Mouse (Mus musculus) lung, embryonic 15.5 days (tissue): ENCODE measurements around the gene Zdhhc11. TPM values are rescaled to one million over a fixed set of nuclear protein-coding genes. Genes with fewer than 3 reads are reported as not detected.
A peak's percentile ranks its signal among the peaks of the same experiment; 100 is the strongest.

Experiments
- ATAC-seq: fragments of 200-750 bp; cut with Nextera tagmentation; 2 replicates; pipeline ENCODE4 v1.8.0; 2017; ENCODE audit warnings: moderate number of reproducible peaks, borderline replicate concordance; ENCODE audit not compliant: low FRiP score, low TSS enrichment; ENCODE audit errors: extremely low read depth
- H3K27ac ChIP-seq: fragments of 300-500 bp; sonication (generic); 2 replicates; pipeline ENCODE4 v1.5.1; 2015; ENCODE audit warnings: moderate library complexity, mild to moderate bottlenecking, inconsistent platforms
- H3K27me3 ChIP-seq: fragments of 300-500 bp; sonication (generic); 2 replicates; pipeline ENCODE4 v1.6.1; 2015; ENCODE audit warnings: inconsistent platforms
- H3K36me3 ChIP-seq: fragments of 300-500 bp; sonication (generic); 2 replicates; pipeline ENCODE4 v1.6.1; 2015; ENCODE audit warnings: inconsistent platforms
- H3K4me1 ChIP-seq: fragments of 300-500 bp; sonication (generic); 2 replicates; pipeline ENCODE4 v1.6.1; 2015; ENCODE audit warnings: inconsistent platforms
- H3K4me2 ChIP-seq: fragments of 300-500 bp; sonication (generic); 2 replicates; pipeline ENCODE4 v1.6.1; 2015; ENCODE audit warnings: inconsistent platforms, mild to moderate bottlenecking, moderate library complexity
- H3K4me3 ChIP-seq: fragments of 300-500 bp; sonication (generic); 2 replicates; pipeline ENCODE4 v1.5.1; 2015; ENCODE audit warnings: mild to moderate bottlenecking, inconsistent platforms
- H3K9ac ChIP-seq: fragments of 300-500 bp; sonication (generic); 2 replicates; pipeline ENCODE4 v1.6.1; 2015; ENCODE audit warnings: inconsistent platforms
- H3K9me3 ChIP-seq: fragments of 300-500 bp; sonication (generic); 2 replicates; pipeline ENCODE4 v1.6.1; 2016; ENCODE audit warnings: inconsistent platforms
- WGBS: fragments of 180-500 bp; shearing (Covaris S2); methylation state at CpG from one replicate; pipeline ENCODE4 v1.1.7; 2015; 5-methylcytosine and 5-hydroxymethylcytosine counted together
- polyA plus RNA-seq: library from polyadenylated mRNA; unstranded; fragments of >200 nt; fragmentation: Nextera tagmentation; extraction: Ambion mirVana; gene quantifications from 2 replicates; pipeline ENCODE4 v1.2.1, GENCODE M21; 2015

Zdhhc11 gene
- not detected in 2 replicates for polyA plus RNA-seq

DNA sequence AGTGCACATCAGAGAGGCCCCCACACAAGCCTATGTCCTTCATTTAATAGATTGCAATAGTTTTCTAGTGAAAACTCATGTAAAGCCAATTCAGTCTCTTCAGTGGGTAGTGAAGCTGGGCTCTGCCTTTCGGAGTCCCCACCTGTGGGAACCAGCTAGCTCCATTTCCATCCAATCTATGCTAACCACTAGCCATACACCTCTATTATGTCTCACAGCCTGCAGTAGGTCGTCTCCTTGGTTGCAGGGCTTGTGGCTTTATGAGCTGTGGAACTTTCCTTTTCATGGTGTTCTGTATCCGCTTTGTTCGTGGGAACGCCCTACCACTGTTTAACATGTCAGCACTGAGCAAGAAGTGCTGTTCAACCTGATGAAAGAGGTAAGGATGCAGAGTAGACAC, at the start of gene Zdhhc11:
Gene Zdhhc11, plus strand, starts transcription at position 301 of the 400 bp plus-strand sequence.
- H3K4me3 ChIP-seq = no peak within 1 kb of the TSS
- no peaks in the 10 kb centered on the region for H3K27me3 ChIP-seq
- no peaks in the 10 kb centered on the region for H3K4me1 ChIP-seq
- no peak within 1 kb of the TSS for H3K27ac ChIP-seq
- peaks cover 20% of the 10 kb centered on the region for H3K36me3 ChIP-seq
- no peak within 1 kb of the TSS for H3K4me2 ChIP-seq
- no peaks in the 10 kb centered on the region for H3K9me3 ChIP-seq
- WGBS = 81% methylated on average over 5 of the region's 5 CpGs
- H3K9ac ChIP-seq = no peak within 1 kb of the TSS
- no peak for ATAC-seq

DNA sequence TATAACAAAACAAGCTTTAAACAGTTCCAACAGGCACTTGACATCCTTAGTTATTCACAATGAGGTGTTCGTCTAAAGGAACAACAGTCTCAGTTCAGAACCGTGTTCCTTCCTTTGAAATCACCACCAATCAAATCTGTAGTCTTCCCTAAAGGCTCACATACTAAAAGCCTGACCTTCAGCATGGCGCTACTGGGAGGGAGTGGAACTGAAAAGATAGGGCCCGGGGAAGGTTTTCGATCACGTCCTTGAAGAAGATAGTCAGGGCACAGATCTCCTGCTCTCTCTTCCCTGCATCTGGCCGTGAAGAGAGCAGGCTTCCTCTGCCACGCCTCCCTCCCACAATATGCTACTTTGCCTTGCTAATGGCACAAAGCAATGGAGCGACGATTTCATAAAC, 31.4 kb upstream of the Zdhhc11 start:
- 88% methylated on average over 10 of the region's 10 CpGs for WGBS
- peaks cover 7% of the 10 kb centered on the region; the same call in 1 of the 2 replicates for H3K4me1 ChIP-seq
- H3K4me3 ChIP-seq = no peak overlapping the region
- no peak overlapping the region for H3K9ac ChIP-seq
- H3K4me2 ChIP-seq = no peak overlapping the region
- H3K27ac ChIP-seq = no peak overlapping the region
- no peaks in the 10 kb centered on the region for H3K27me3 ChIP-seq
- ATAC-seq = no peak
- H3K9me3 ChIP-seq = no peaks in the 10 kb centered on the region
- H3K36me3 ChIP-seq = peaks cover 57% of the 10 kb centered on the region

- H3K27ac ChIP-seq = peak overlapping the region; percentile 94; the same call in 1 of the 2 replicates
These were observed 26.7 kb upstream of the Zdhhc11 start for GRCm38 (mm10) chr13:73936938-73937320.

GRCm38 (mm10) chr13:73937321-73938176, 26.1 kb upstream of the Zdhhc11 start, which contains the start of the genes Trip13 and Brd9:
TSS of gene Trip13 (minus strand) at chr13:73937784.
TSS of gene Brd9 (plus strand) at chr13:73937811.
- Histone ChIP-seq H3K27ac (peak within 1 kb of the TSS; percentile 94), H3K4me3 (peak within 1 kb of the TSS; percentile 89), H3K27me3 (no peaks in the 10 kb centered on the region), H3K4me2 (peak within 1 kb of the TSS; percentile 76), H3K9me3 (no peaks in the 10 kb centered on the region), H3K4me1 (peaks cover 14% of the 10 kb centered on the region), H3K9ac (peak within 1 kb of the TSS; percentile 85), H3K36me3 (peaks cover 21% of the 10 kb centered on the region)
- WGBS = 0% methylated on average over 76 of the region's 82 CpGs
- peak; percentile 98 for ATAC-seq

More at GRCm38 (mm10) chr13:73936938-73937320, 26.7 kb upstream of the Zdhhc11 start:
- H3K4me1 ChIP-seq = peaks cover 14% of the 10 kb centered on the region
- H3K4me2 ChIP-seq = peak overlapping the region; percentile 76
- peak; percentile 16; the same call in 1 of the 2 replicates for ATAC-seq
- 8% methylated on average over 5 of the region's 5 CpGs for WGBS
- peak overlapping the region; percentile 89 for H3K4me3 ChIP-seq
- peaks cover 22% of the 10 kb centered on the region for H3K36me3 ChIP-seq
- H3K9ac ChIP-seq = peak overlapping the region; percentile 85
- no peaks in the 10 kb centered on the region for H3K27me3 ChIP-seq
- H3K9me3 ChIP-seq = no peaks in the 10 kb centered on the region

- Histone ChIP-seq H3K4me1 (peaks cover 14% of the 10 kb centered on the region), H3K9ac (peak overlapping the region; percentile 85), H3K4me2 (peak overlapping the region; percentile 76), H3K27ac (peak overlapping the region; percentile 94), H3K4me3 (peak overlapping the region; percentile 89), H3K36me3 (peaks cover 24% of the 10 kb centered on the region), H3K27me3 (no peaks in the 10 kb centered on the region), H3K9me3 (no peaks in the 10 kb centered on the region)
- WGBS = 29% methylated on average over 13 of the region's 13 CpGs
- ATAC-seq = peak; percentile 7; the same call in 1 of the 2 replicates
These were observed 25.5 kb upstream of the Zdhhc11 start for GRCm38 (mm10) chr13:73938177-73938560.

GRCm38 (mm10) chr13:73939101-73939500, 24.6 kb upstream of the Zdhhc11 start:
- 93% methylated on average over 5 of the region's 5 CpGs for WGBS
- no peak overlapping the region for H3K4me2 ChIP-seq
- H3K9me3 ChIP-seq = no peaks in the 10 kb centered on the region
- H3K27ac ChIP-seq = no peak overlapping the region
- no peaks in the 10 kb centered on the region for H3K27me3 ChIP-seq
- no peak overlapping the region for H3K9ac ChIP-seq
- no peak for ATAC-seq
- peaks cover 14% of the 10 kb centered on the region for H3K4me1 ChIP-seq
- H3K36me3 ChIP-seq = peaks cover 34% of the 10 kb centered on the region
- H3K4me3 ChIP-seq = no peak overlapping the region

DNA sequence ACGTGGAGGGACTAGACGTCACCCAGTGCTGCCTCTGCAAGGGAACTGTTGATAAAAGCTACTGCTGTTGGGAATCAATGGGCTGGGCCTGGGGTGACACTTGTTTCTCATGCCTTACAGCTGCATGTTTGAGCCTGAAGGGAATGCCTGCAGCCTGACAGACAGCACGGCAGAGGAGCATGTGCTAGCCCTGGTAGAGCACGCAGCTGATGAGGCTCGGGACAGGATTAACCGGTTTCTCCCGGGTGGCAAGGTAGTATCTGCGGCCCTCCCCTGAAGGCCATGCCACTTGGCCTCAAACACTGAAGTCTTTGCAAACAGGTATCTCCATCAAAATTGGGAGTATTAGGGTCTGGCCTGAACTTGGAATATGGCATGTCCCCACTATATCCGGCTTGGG, 19.0 kb upstream of the Zdhhc11 start:
- WGBS = 89% methylated on average over 9 of the region's 9 CpGs
- Histone ChIP-seq H3K9me3 (no peaks in the 10 kb centered on the region), H3K4me2 (no peak overlapping the region), H3K27ac (no peak overlapping the region), H3K27me3 (no peaks in the 10 kb centered on the region), H3K36me3 (peaks cover 71% of the 10 kb centered on the region), H3K4me1 (no peaks in the 10 kb centered on the region), H3K9ac (no peak overlapping the region), H3K4me3 (no peak overlapping the region)
- no peak for ATAC-seq

- Histone ChIP-seq H3K9ac (no peak overlapping the region), H3K4me3 (no peak overlapping the region), H3K36me3 (peaks cover 84% of the 10 kb centered on the region), H3K27me3 (no peaks in the 10 kb centered on the region), H3K9me3 (no peaks in the 10 kb centered on the region), H3K4me1 (no peaks in the 10 kb centered on the region), H3K4me2 (no peak overlapping the region), H3K27ac (no peak overlapping the region)
- no peak for ATAC-seq
- WGBS = 90% methylated on average over 1 of the region's 1 CpGs
These were observed 10.0 kb upstream of the Zdhhc11 start for GRCm38 (mm10) chr13:73953551-73954130.

- Histone ChIP-seq H3K4me3 (no peak overlapping the region), H3K4me1 (no peaks in the 10 kb centered on the region), H3K9ac (no peak overlapping the region), H3K4me2 (no peak overlapping the region), H3K36me3 (peaks cover 85% of the 10 kb centered on the region), H3K27me3 (no peaks in the 10 kb centered on the region), H3K9me3 (no peaks in the 10 kb centered on the region), H3K27ac (no peak overlapping the region)
- ATAC-seq = no peak
- WGBS = 64% methylated on average over 6 of the region's 6 CpGs
These were observed 9.0 kb upstream of the Zdhhc11 start for GRCm38 (mm10) chr13:73954666-73955065.

DNA sequence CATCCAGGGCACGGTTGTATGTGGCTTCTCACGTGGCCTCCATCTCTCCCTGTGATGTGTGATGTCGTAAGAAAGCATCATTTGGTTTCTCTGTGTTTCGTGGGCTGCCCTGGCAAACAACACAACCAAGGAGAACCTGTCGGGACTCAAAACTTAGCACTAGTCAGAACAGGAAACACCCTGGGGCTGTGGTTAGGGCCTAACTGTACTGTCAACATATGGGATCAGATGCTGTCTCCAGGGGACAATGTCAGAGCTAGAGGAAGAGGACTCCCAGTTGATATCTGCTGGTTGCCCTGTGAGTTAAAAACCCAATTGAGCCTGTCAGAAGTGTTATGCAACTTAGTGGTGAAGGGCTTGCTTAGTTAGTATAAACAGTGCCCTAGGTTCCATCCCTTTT, 8.1 kb upstream of the Zdhhc11 start:
- H3K4me2 ChIP-seq = no peak overlapping the region
- H3K4me1 ChIP-seq = no peaks in the 10 kb centered on the region
- H3K36me3 ChIP-seq = peaks cover 85% of the 10 kb centered on the region
- H3K27ac ChIP-seq = no peak overlapping the region
- no peaks in the 10 kb centered on the region for H3K9me3 ChIP-seq
- H3K9ac ChIP-seq = no peak overlapping the region
- no peak overlapping the region for H3K4me3 ChIP-seq
- 90% methylated on average over 5 of the region's 5 CpGs for WGBS
- ATAC-seq = no peak
- no peaks in the 10 kb centered on the region for H3K27me3 ChIP-seq

- 87% methylated on average over 10 of the region's 10 CpGs for WGBS
- peaks cover 51% of the 10 kb centered on the region for H3K36me3 ChIP-seq
These were observed 3.5 kb upstream of the Zdhhc11 start for GRCm38 (mm10) chr13:73960117-73960652.

GRCm38 (mm10) chr13:73961177-73961576, 2.5 kb upstream of the Zdhhc11 start:
- H3K4me2 ChIP-seq = no peak overlapping the region
- ATAC-seq = no peak
- H3K9ac ChIP-seq = no peak overlapping the region
- H3K9me3 ChIP-seq = no peaks in the 10 kb centered on the region
- peaks cover 42% of the 10 kb centered on the region for H3K36me3 ChIP-seq
- no peaks in the 10 kb centered on the region for H3K4me1 ChIP-seq
- H3K27ac ChIP-seq = no peak overlapping the region
- 77% methylated on average over 4 of the region's 4 CpGs for whole genome bisulfite sequencing
- no peaks in the 10 kb centered on the region for H3K27me3 ChIP-seq
- no peak overlapping the region for H3K4me3 ChIP-seq

More at GRCm38 (mm10) chr13:73960117-73960652, 3.5 kb upstream of the Zdhhc11 start:
- ATAC-seq = no peak
- H3K27ac ChIP-seq = no peak overlapping the region
- H3K27me3 ChIP-seq = no peaks in the 10 kb centered on the region
- H3K4me3 ChIP-seq = no peak overlapping the region
- no peaks in the 10 kb centered on the region for H3K4me1 ChIP-seq
- H3K9me3 ChIP-seq = no peaks in the 10 kb centered on the region
- H3K4me2 ChIP-seq = no peak overlapping the region
- H3K9ac ChIP-seq = no peak overlapping the region
